Mouse (Mus musculus): ENCODE data around the gene Nup50. TPM values are rescaled to one million over a fixed set of nuclear protein-coding genes. Genes with fewer than 3 reads are reported as not detected.
A peak's percentile ranks its signal among the peaks of the same experiment; 100 is the strongest.
"Not testable (repeated sequence)": the region's sequence is repeated elsewhere in the genome, so short reads cannot be mapped to it uniquely, and the experiment has no call there.

Gene Nup50
- total RNA-seq (2014; fragmentation: Nextera tagmentation) = 67.4 and 69.8 TPM in 2 replicates
- 73.8 and 88.6 TPM in 2 replicates for total RNA-seq (2017)
- 12.6 and 19.8 TPM in 2 replicates for polyA plus RNA-seq (2012)

GRCm38 (mm10) chr15:84922884-84923507 lies at the start of gene Nup50:
Nup50 (plus strand) TSS chr15:84923411.
- H3K36me3 ChIP-seq (replicated peaks) = peaks cover 50% of the 10 kb centered on the region
- peak within 1 kb of the TSS; percentile 96 for H3K4me3 ChIP-seq (ENCODE audit: low read depth, low read length)
- peaks cover 38% of the 10 kb centered on the region for H3K4me1 ChIP-seq (ENCODE audit: insufficient read depth, low read depth, low read length)
- TF ChIP-seq GATA2 (IDR thresholded peaks at IDR 0.05; ENCODE audit: borderline replicate concordance, low read depth, low read length) = no peak
- no peak for TF ChIP-seq CTCF (IDR thresholded peaks at IDR 0.05; ENCODE audit: low read depth, low read length)
- no peak for TF ChIP-seq GATA1 (IDR thresholded peaks at IDR 0.05; ENCODE audit: borderline replicate concordance, low read length)
- TF ChIP-seq POLR2AphosphoS5 (IDR thresholded peaks at IDR 0.05; ENCODE audit: insufficient replicate concordance, low read depth, low read length) = no peak
- no peak for TF ChIP-seq TAL1 (conservative IDR thresholded peaks at IDR 0.05; ENCODE audit: low read depth, low read length)
- peak; percentile 96 for DNase-seq (ENCODE audit: low spot score)
- peak; percentile 87 for ATAC-seq (ENCODE audit: extremely low read depth, insufficient number of reproducible peaks, low FRiP score, poor library complexity, severe bottlenecking)
- no peaks in the 10 kb centered on the region for H3K9me3 ChIP-seq (replicated peaks)
- H3K27me3 ChIP-seq (ENCODE audit: insufficient read depth, low read length) = no peaks in the 10 kb centered on the region

GRCm38 (mm10) chr15:84873867-84874266 lies 49.3 kb upstream of the Nup50 start:
- TF ChIP-seq CTCF (IDR thresholded peaks at IDR 0.05; ENCODE audit: low read depth, low read length) (no peak), TAL1 (conservative IDR thresholded peaks at IDR 0.05; ENCODE audit: low read depth, low read length) (no peak), GATA2 (IDR thresholded peaks at IDR 0.05; ENCODE audit: borderline replicate concordance, low read depth, low read length) (no peak), POLR2AphosphoS5 (IDR thresholded peaks at IDR 0.05; ENCODE audit: insufficient replicate concordance, low read depth, low read length) (no peak)
- Histone ChIP-seq H3K9me3 (replicated peaks) (peaks cover 51% of the 10 kb centered on the region), H3K36me3 (replicated peaks) (no peaks in the 10 kb centered on the region), H3K4me3 (ENCODE audit: low read depth, low read length) (no peak overlapping the region), H3K27me3 (ENCODE audit: insufficient read depth, low read length) (no peaks in the 10 kb centered on the region), H3K4me1 (ENCODE audit: insufficient read depth, low read depth, low read length) (no peaks in the 10 kb centered on the region)
- DNase-seq (ENCODE audit: low spot score) = no peak
- no peak for ATAC-seq (ENCODE audit: extremely low read depth, insufficient number of reproducible peaks, low FRiP score, poor library complexity, severe bottlenecking)

GRCm38 (mm10) chr15:84877029-84877815 lies 46.0 kb upstream of the Nup50 start:
- H3K36me3 ChIP-seq (replicated peaks) = no peaks in the 10 kb centered on the region
- no peaks in the 10 kb centered on the region for H3K27me3 ChIP-seq (ENCODE audit: insufficient read depth, low read length)
- no peak overlapping the region for H3K4me3 ChIP-seq (ENCODE audit: low read depth, low read length)
- no peak for DNase-seq (ENCODE audit: low spot score)
- H3K4me1 ChIP-seq (ENCODE audit: insufficient read depth, low read depth, low read length) = no peaks in the 10 kb centered on the region
- no peak for ATAC-seq (ENCODE audit: extremely low read depth, insufficient number of reproducible peaks, low FRiP score, poor library complexity, severe bottlenecking)
- TF ChIP-seq GATA2 (IDR thresholded peaks at IDR 0.05; ENCODE audit: borderline replicate concordance, low read depth, low read length) (no peak), TAL1 (conservative IDR thresholded peaks at IDR 0.05; ENCODE audit: low read depth, low read length) (no peak), POLR2AphosphoS5 (IDR thresholded peaks at IDR 0.05; ENCODE audit: insufficient replicate concordance, low read depth, low read length) (no peak)
- H3K9me3 ChIP-seq (replicated peaks) = peaks cover 38% of the 10 kb centered on the region

- no peaks in the 10 kb centered on the region for H3K36me3 ChIP-seq (replicated peaks)
- no peaks in the 10 kb centered on the region for H3K27me3 ChIP-seq (ENCODE audit: insufficient read depth, low read length)
- DNase-seq (ENCODE audit: low spot score) (no peak), ATAC-seq (ENCODE audit: extremely low read depth, insufficient number of reproducible peaks, low FRiP score, poor library complexity, severe bottlenecking) (no peak)
- TF ChIP-seq GATA1 (IDR thresholded peaks at IDR 0.05; ENCODE audit: borderline replicate concordance, low read length) (no peak), GATA2 (IDR thresholded peaks at IDR 0.05; ENCODE audit: borderline replicate concordance, low read depth, low read length) (no peak), POLR2AphosphoS5 (IDR thresholded peaks at IDR 0.05; ENCODE audit: insufficient replicate concordance, low read depth, low read length) (no peak), TAL1 (conservative IDR thresholded peaks at IDR 0.05; ENCODE audit: low read depth, low read length) (no peak), CTCF (IDR thresholded peaks at IDR 0.05; ENCODE audit: low read depth, low read length) (no peak)
- no peaks in the 10 kb centered on the region for H3K4me1 ChIP-seq (ENCODE audit: insufficient read depth, low read depth, low read length)
- peaks cover 27% of the 10 kb centered on the region for H3K9me3 ChIP-seq (replicated peaks)
- no peak overlapping the region for H3K4me3 ChIP-seq (ENCODE audit: low read depth, low read length)
Measured at GRCm38 (mm10) chr15:84888066-84888465, 35.1 kb upstream of the Nup50 start.

- H3K4me3 ChIP-seq (ENCODE audit: low read depth, low read length) = no peak overlapping the region
- H3K9me3 ChIP-seq (replicated peaks) = peaks cover 34% of the 10 kb centered on the region
- no peaks in the 10 kb centered on the region for H3K27me3 ChIP-seq (ENCODE audit: insufficient read depth, low read length)
- H3K36me3 ChIP-seq (replicated peaks) = no peaks in the 10 kb centered on the region
- TF ChIP-seq CTCF (IDR thresholded peaks at IDR 0.05; ENCODE audit: low read depth, low read length) (no peak), GATA1 (IDR thresholded peaks at IDR 0.05; ENCODE audit: borderline replicate concordance, low read length) (no peak), POLR2AphosphoS5 (IDR thresholded peaks at IDR 0.05; ENCODE audit: insufficient replicate concordance, low read depth, low read length) (no peak), TAL1 (conservative IDR thresholded peaks at IDR 0.05; ENCODE audit: low read depth, low read length) (no peak), GATA2 (IDR thresholded peaks at IDR 0.05; ENCODE audit: borderline replicate concordance, low read depth, low read length) (no peak)
- DNase-seq (ENCODE audit: low spot score) (no peak), ATAC-seq (ENCODE audit: extremely low read depth, insufficient number of reproducible peaks, low FRiP score, poor library complexity, severe bottlenecking) (no peak)
- no peaks in the 10 kb centered on the region for H3K4me1 ChIP-seq (ENCODE audit: insufficient read depth, low read depth, low read length)
Measured at GRCm38 (mm10) chr15:84891246-84891645, 32.0 kb upstream of the Nup50 start.

GRCm38 (mm10) chr15:84891658-84892057 lies 31.6 kb upstream of the Nup50 start:
- no peak for ATAC-seq (ENCODE audit: extremely low read depth, insufficient number of reproducible peaks, low FRiP score, poor library complexity, severe bottlenecking)
- H3K36me3 ChIP-seq (replicated peaks) = no peaks in the 10 kb centered on the region
- no peak overlapping the region for H3K4me3 ChIP-seq (ENCODE audit: low read depth, low read length)
- no peaks in the 10 kb centered on the region for H3K27me3 ChIP-seq (ENCODE audit: insufficient read depth, low read length)
- H3K9me3 ChIP-seq (replicated peaks) = peaks cover 37% of the 10 kb centered on the region
- TF ChIP-seq CTCF (IDR thresholded peaks at IDR 0.05; ENCODE audit: low read depth, low read length) (0 out of 2 replicates have a peak, but pooled peaks have one; percentile 14), GATA2 (IDR thresholded peaks at IDR 0.05; ENCODE audit: borderline replicate concordance, low read depth, low read length) (no peak)
- H3K4me1 ChIP-seq (ENCODE audit: insufficient read depth, low read depth, low read length) = no peaks in the 10 kb centered on the region
- no peak for DNase-seq (ENCODE audit: low spot score)

GRCm38 (mm10) chr15:84896216-84896615 lies 27.0 kb upstream of the Nup50 start:
- not testable (repeated sequence) for DNase-seq (ENCODE audit: low spot score); H3K36me3 ChIP-seq (replicated peaks); H3K4me3 ChIP-seq (ENCODE audit: low read depth, low read length); H3K27me3 ChIP-seq (ENCODE audit: insufficient read depth, low read length); H3K4me1 ChIP-seq (ENCODE audit: insufficient read depth, low read depth, low read length); ATAC-seq (ENCODE audit: extremely low read depth, insufficient number of reproducible peaks, low FRiP score, poor library complexity, severe bottlenecking)
- H3K9me3 ChIP-seq (replicated peaks) = peaks cover 27% of the 10 kb centered on the region

Data from G1E (cell line).